Mouse (Mus musculus) megakaryocyte, embryonic 14.5 days (primary cell): ENCODE data around the gene 1700016D06Rik.

Experiments used
- FLI1 ChIP-seq: IDR thresholded peaks from 2 replicates; pipeline ENCODE4 v1.6.1; 2012; ENCODE audit warnings: low read length, inconsistent platforms, mixed read lengths
- GATA1 ChIP-seq: IDR thresholded peaks from 3 replicates; pipeline ENCODE4 v1.6.1; 2012; ENCODE audit warnings: mixed read lengths, low read length, inconsistent platforms, borderline replicate concordance

- TF ChIP-seq GATA1 (no peak), FLI1 (no peak)
Observed at GRCm38 (mm10) chr8:11634331-11635011, 66.4 kb downstream of the 1700016D06Rik start.
